Comparison of ENCODE assay signal across 8 mouse cellular contexts in the genomic region with DNA sequence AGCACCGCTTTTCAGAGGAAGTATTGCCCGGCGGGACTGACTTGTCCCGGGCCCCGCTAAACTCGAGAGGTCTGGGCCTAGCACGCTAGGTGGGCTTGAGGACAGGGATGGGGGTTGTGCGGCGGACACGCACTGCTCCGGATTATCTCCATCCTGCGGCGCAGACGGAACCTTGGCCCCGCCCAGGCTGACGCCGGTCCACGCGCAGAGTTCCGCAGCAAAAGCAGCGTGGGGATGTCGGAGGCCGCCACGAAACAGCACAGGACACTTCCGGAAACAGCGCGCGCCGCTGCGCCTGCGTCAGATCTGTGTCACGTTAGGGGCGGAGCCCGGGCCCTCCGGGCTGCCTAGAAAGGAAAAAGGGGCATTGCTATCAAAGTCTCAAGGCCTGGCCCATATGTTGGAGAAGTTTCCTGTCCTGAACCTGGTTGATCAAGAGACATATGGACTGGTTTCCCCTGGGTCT. TPM values are rescaled to one million over a fixed set of nuclear protein-coding genes. Genes with fewer than 3 reads are reported as not detected.
DNase-seq lines count a peak whose midpoint lies in the region; ATAC-seq and TF ChIP-seq lines count a peak whose summit lies in the region.

TSS of gene Parn (minus strand) at position 293 of the 466 bp plus-strand sequence.

- 0% methylated on average over 34 of the region's 35 CpGs for WGBS in embryonic facial prominence, embryonic 14.5 days
- WGBS in limb, embryonic 14.5 days, result 0% methylated on average over 35 of the region's 35 CpGs
- under 1% methylated on average over 35 of the region's 35 CpGs for WGBS in midbrain, postnatal 0 days

- no peaks in the 10 kb centered on the region for H3K9me3 ChIP-seq in embryonic facial prominence, embryonic 14.5 days (ENCODE audit: control insufficient read depth, low read length)
- no peaks in the 10 kb centered on the region for H3K9me3 ChIP-seq in limb, embryonic 14.5 days (ENCODE audit: control insufficient read depth, low read length)
- no peaks in the 10 kb centered on the region for H3K9me3 ChIP-seq in midbrain, postnatal 0 days (ENCODE audit: low read length)

- peak within 1 kb of the TSS; percentile 56 for H3K4me2 ChIP-seq in embryonic facial prominence, embryonic 14.5 days (ENCODE audit: low read depth, low read length)
- H3K4me2 ChIP-seq in limb, embryonic 14.5 days (replicated peaks; ENCODE audit: low read depth, low read length, severe bottlenecking), result peak within 1 kb of the TSS; percentile 79
- peak within 1 kb of the TSS; percentile 87 for H3K4me2 ChIP-seq in midbrain, postnatal 0 days (ENCODE audit: low read depth, low read length, poor library complexity, severe bottlenecking)

- H3K36me3 ChIP-seq in embryonic facial prominence, embryonic 14.5 days (ENCODE audit: control insufficient read depth, insufficient read depth, low read length), result peaks cover 28% of the 10 kb centered on the region
- H3K36me3 ChIP-seq in limb, embryonic 14.5 days (ENCODE audit: control insufficient read depth, insufficient read depth, low read length), result peaks cover 23% of the 10 kb centered on the region
- peaks cover 12% of the 10 kb centered on the region; the same call in 1 of the 2 replicates for H3K36me3 ChIP-seq in midbrain, postnatal 0 days (ENCODE audit: insufficient read depth, low read length)

- peak; percentile 64; the same call in 1 of the 2 replicates for TF ChIP-seq POLR2A in limb, embryonic 14.5 days (IDR thresholded peaks at IDR 0.05; ENCODE audit: borderline replicate concordance, extremely low read depth, insufficient read depth, insufficient read length)

- H3K4me3 ChIP-seq in embryonic facial prominence, embryonic 14.5 days (ENCODE audit: low read depth, low read length), result peak within 1 kb of the TSS; percentile 59
- peak within 1 kb of the TSS; percentile 69 for H3K4me3 ChIP-seq in limb, embryonic 14.5 days (replicated peaks; ENCODE audit: low read length)
- H3K4me3 ChIP-seq in midbrain, postnatal 0 days (ENCODE audit: low read depth, low read length), result peak within 1 kb of the TSS; percentile 69

- peak; percentile 90 for ATAC-seq in embryonic facial prominence, embryonic 14.5 days (ENCODE audit: low read depth)
- peak; percentile 87 for ATAC-seq in limb, embryonic 14.5 days (ENCODE audit: low FRiP score, low read depth)
- peak; percentile 87 for ATAC-seq in midbrain, postnatal 0 days (ENCODE audit: low FRiP score)

- no peaks in the 10 kb centered on the region for H3K27me3 ChIP-seq in embryonic facial prominence, embryonic 14.5 days (replicated peaks; ENCODE audit: control insufficient read depth, insufficient read depth, low read length)
- no peaks in the 10 kb centered on the region for H3K27me3 ChIP-seq in limb, embryonic 14.5 days (ENCODE audit: control insufficient read depth, insufficient read depth, low read length)
- H3K27me3 ChIP-seq in midbrain, postnatal 0 days (ENCODE audit: insufficient read depth, low read length), result no peaks in the 10 kb centered on the region

- peak within 1 kb of the TSS; percentile 75 for H3K9ac ChIP-seq in embryonic facial prominence, embryonic 14.5 days (ENCODE audit: low read depth, low read length)
- H3K9ac ChIP-seq in limb, embryonic 14.5 days (ENCODE audit: low read depth, low read length, severe bottlenecking), result peak within 1 kb of the TSS; percentile 81
- peak within 1 kb of the TSS; percentile 71 for H3K9ac ChIP-seq in midbrain, postnatal 0 days (replicated peaks; ENCODE audit: low read length, poor library complexity, severe bottlenecking)

- DNase-seq in 3T3-L1 (ENCODE audit: low read depth, low spot score), result peak; percentile 94
- DNase-seq in adrenal gland, postnatal 4 days (ENCODE audit: low spot score in 2 of 2), result peak; percentile 79 to 81
- peak; percentile 96 for DNase-seq in embryonic facial prominence, embryonic 14.5 days (ENCODE audit: low spot score)
- peak; percentile 93 for DNase-seq in heart, adult 8-10 months (ENCODE audit: low spot score)
- DNase-seq in kidney, adult 9 months, result peak; percentile 93
- peak; percentile 92 for DNase-seq in limb, embryonic 14.5 days (ENCODE audit: low spot score)
- DNase-seq in midbrain, postnatal 0 days (ENCODE audit: low spot score), result peak; percentile 94
- DNase-seq in spleen, postnatal 14 days (ENCODE audit: low spot score in 2 of 2), result peak; percentile 85 to 89

- peak within 1 kb of the TSS; percentile 76 for H3K27ac ChIP-seq in embryonic facial prominence, embryonic 14.5 days (replicated peaks; ENCODE audit: low read depth, low read length)
- H3K27ac ChIP-seq in limb, embryonic 14.5 days (replicated peaks; ENCODE audit: low read depth, low read length), result peak within 1 kb of the TSS; percentile 78
- peak within 1 kb of the TSS; percentile 58 for H3K27ac ChIP-seq in midbrain, postnatal 0 days (ENCODE audit: low read depth, low read length)

- peaks cover 3% of the 10 kb centered on the region for H3K4me1 ChIP-seq in embryonic facial prominence, embryonic 14.5 days (ENCODE audit: control insufficient read depth, insufficient read depth, low read length)
- peaks cover 11% of the 10 kb centered on the region for H3K4me1 ChIP-seq in limb, embryonic 14.5 days (ENCODE audit: control insufficient read depth, insufficient read depth, low read length)
- no peaks in the 10 kb centered on the region for H3K4me1 ChIP-seq in midbrain, postnatal 0 days (ENCODE audit: insufficient read depth, low read length)

- no peak; the same call in 1 of the 2 replicates for TF ChIP-seq CTCF in midbrain, postnatal 0 days (IDR thresholded peaks at IDR 0.05)

RNA-seq across cellular contexts. Expression of gene Parn, which starts in this region (rescaled TPM):
- total RNA-seq in adrenal gland, postnatal 4 days (2021), result 10 to 100 TPM; 47.8 to 52.0 TPM
- polyA plus RNA-seq in embryonic facial prominence, embryonic 14.5 days (2014; fragmentation: Nextera tagmentation; extraction: Ambion mirVana), result 32.1 and 41.3 TPM in 2 replicates
- 10 to 100 TPM in 2 of 4 experiments, 1 to 10 TPM in 2; 7.8 to 12.7 (median 9.3) TPM for total RNA-seq in heart, adult 8-10 months (2022)
- polyA plus RNA-seq in limb, embryonic 14.5 days (2012; rRNA removed), result 23.2 and 23.5 TPM in 2 replicates
- polyA plus RNA-seq in limb, embryonic 14.5 days (2014; fragmentation: Nextera tagmentation; extraction: Ambion mirVana), result 39.7 and 41.1 TPM in 2 replicates
- total RNA-seq in midbrain, postnatal 0 days (2014; rRNA removed), result 11.8 and 14.8 TPM in 2 replicates
- 28.0 and 29.3 TPM in 2 replicates for polyA plus RNA-seq in midbrain, postnatal 0 days (2015; fragmentation: Nextera tagmentation; extraction: Ambion mirVana)

Comparison
In these comparisons a context has a peak if more than half of its experiments do, and no peak if none do; other contexts are left out.
1. Peak in every context shown above with its lines: DNase-seq, ATAC-seq, H3K4me3 ChIP-seq and H3K27ac ChIP-seq.